Mouse (Mus musculus) left cerebral cortex, postnatal 25 days (tissue): ENCODE results near the gene Ptger2. TPM values are rescaled to one million over a fixed set of nuclear protein-coding genes. Genes with fewer than 3 reads are reported as not detected.

ENCODE experiments used
- DNase-seq, 2 experiments: peaks; one replicate each; pipeline ENCODE4 v3.0.0; 2022; ENCODE audit warnings: low spot score in 2 of 2, mixed read lengths in 1 of 2
- intact Hi-C: fragments of 180-260 bp; cut with DNase I; formaldehyde crosslinking; loops from one replicate; pipeline ENCODE4 v1.15.1; 2025
- microRNA-seq, 2 experiments: library from miRNA; unstranded; fragments of <30 nt; microRNA quantifications; one replicate each; pipeline ENCODE4 v1.2.0; 2022
- total RNA-seq, 2 experiments: library from RNA; stranded (reverse); gene quantifications; 2 replicates each; pipeline ENCODE4 v1.2.3; 2021

Ptger2 gene
- total RNA-seq, 2 experiments from 2014 or later: 0.16 to 0.30 TPM

GRCm38 (mm10) chr14:45040851-45041475, 53.0 kb downstream of the Ptger2 start:
- intact Hi-C loops: no loop called here
- DNase-seq: no peak

GRCm38 (mm10) chr14:45048128-45048527, 60.1 kb downstream of the Ptger2 start:
- intact Hi-C loops: no loop called here
- DNase-seq: no peak

GRCm38 (mm10) chr14:45049689-45050418, 61.9 kb downstream of the Ptger2 start:
- DNase-seq: peak; percentile 36 to 69
- intact Hi-C loops: loop anchor here (5.0 kb wide), 1 partner anchor 68 kb away; no protein-coding TSS in a partner anchor

GRCm38 (mm10) chr14:45050419-45050776, 62.4 kb downstream of the Ptger2 start:
- no peak for DNase-seq
- intact Hi-C loops: loop anchor here (5.0 kb wide), 1 partner anchor 68 kb away; no protein-coding TSS in a partner anchor

- no peak for DNase-seq
- intact Hi-C loops: loop anchor here (5.0 kb wide), 1 partner anchor 69 kb away; no protein-coding TSS in a partner anchor
Observed at GRCm38 (mm10) chr14:45051116-45051515, 63.1 kb downstream of the Ptger2 start.

Small RNA genes within 50 kb of the gene (microRNA-seq; reads per million reads assigned to microRNA genes)
- 0 reads per million in 2 experiments for gene Mir327

Other genes starting within 250 kb of the Ptger2 start
- not detected for gene Gm8267, start 237.9 kb upstream of the Ptger2 start, total RNA-seq
- gene Ptgdr, start 128.8 kb upstream of the Ptger2 start, total RNA-seq: under 1 TPM; 0.69 to 0.71 TPM
- gene Gpr137c, start 231.5 kb downstream of the Ptger2 start, total RNA-seq: 10 to 100 TPM; 29.8 to 39.9 TPM
- gene Txndc16, start 232.1 kb downstream of the Ptger2 start, total RNA-seq: 10 to 100 TPM; 67.2 to 69.8 TPM